14 mouse cellular contexts compared by ENCODE assay signal in the genomic region with DNA sequence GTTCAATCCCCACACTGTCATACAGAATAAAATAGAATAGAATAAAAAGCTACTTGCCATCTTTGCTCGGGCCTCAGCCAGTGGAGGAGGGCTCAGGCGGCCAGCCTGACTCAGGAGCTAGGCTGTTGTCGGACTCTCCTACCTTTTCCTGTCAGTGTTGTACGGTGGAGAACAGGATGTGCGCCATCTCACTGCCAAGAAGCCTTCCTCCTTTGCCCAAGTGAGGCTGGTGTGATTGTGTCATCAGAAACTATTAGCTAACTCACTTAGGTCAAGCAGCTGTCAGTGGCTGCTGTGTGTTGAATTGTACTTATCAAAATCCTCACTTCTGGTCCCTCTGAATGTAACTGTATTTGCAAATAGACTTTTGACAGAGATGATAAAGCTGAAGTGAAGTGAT. TPM values are rescaled to one million over a fixed set of nuclear protein-coding genes. Genes with fewer than 3 reads are reported as not detected.
A peak's percentile ranks its signal among the peaks of the same experiment; 100 is the strongest.
DNase-seq lines count a peak whose midpoint lies in the region; ATAC-seq and TF ChIP-seq lines count a peak whose summit lies in the region.
"Had no signal": no experiment of that assay in that cellular context is flagged by ENCODE, and none has a peak within 500 bp of the region (broad histone marks: within the 10 kb centered on the region; RNA-seq: fewer than 3 reads in every experiment).

No protein-coding gene starts in this region.

- WGBS in heart, postnatal 0 days, result 58% methylated on average over 5 of the region's 5 CpGs
- WGBS in heart, embryonic 10.5 days, result 79% methylated on average over 5 of the region's 5 CpGs
- 66% methylated on average over 5 of the region's 5 CpGs for WGBS in thymus, adult 2 months
- WGBS in heart, embryonic 12.5 days, result 77% methylated on average over 5 of the region's 5 CpGs

- H3K27me3 ChIP-seq in heart, postnatal 0 days (ENCODE audit: control insufficient read depth, insufficient read depth, low read length), result no peaks in the 10 kb centered on the region
- H3K27me3 ChIP-seq in heart, embryonic 10.5 days (ENCODE audit: insufficient read depth, poor library complexity, severe bottlenecking), result 0 out of 2 replicates have a peak, but pooled peaks cover 4% of the 10 kb centered on the region
- H3K27me3 ChIP-seq in megakaryocyte, embryonic 14.5 days (replicated peaks), result peaks cover 7% of the 10 kb centered on the region
- no peaks in the 10 kb centered on the region for H3K27me3 ChIP-seq in thymus, adult 2 months (ENCODE audit: control insufficient read depth, insufficient read depth, low read length)
- 0 out of 2 replicates have a peak, but pooled peaks cover 3% of the 10 kb centered on the region for H3K27me3 ChIP-seq in heart, embryonic 12.5 days (replicated peaks)
- H3K27me3 ChIP-seq: embryonic facial prominence, embryonic 12.5 days; limb, embryonic 13.5 days; midbrain, embryonic 15.5 days had no signal

- DNase-seq in heart, postnatal 0 days (ENCODE audit: low spot score), result peak; percentile 26
- DNase-seq in heart, embryonic 10.5 days (ENCODE audit: low spot score), result no peak
- peak; percentile 20 for DNase-seq in brain, adult 2 months (ENCODE audit: low read depth, low spot score)
- peak; percentile 58 to 73 for DNase-seq in lung, adult 18-20 months
- DNase-seq in thymus, adult 2 months, result no peak
- DNase-seq: heart, postnatal 10 days; kidney, adult 9 months had no signal

- no peaks in the 10 kb centered on the region for H3K9me3 ChIP-seq in heart, postnatal 0 days (replicated peaks; ENCODE audit: control insufficient read depth, low read length)
- no peaks in the 10 kb centered on the region for H3K9me3 ChIP-seq in heart, embryonic 10.5 days
- H3K9me3 ChIP-seq in megakaryocyte, embryonic 14.5 days, result no peaks in the 10 kb centered on the region
- no peaks in the 10 kb centered on the region for H3K9me3 ChIP-seq in heart, embryonic 12.5 days (replicated peaks)
- H3K9me3 ChIP-seq: embryonic facial prominence, embryonic 12.5 days; limb, embryonic 13.5 days; midbrain, embryonic 15.5 days had no signal

- H3K36me3 ChIP-seq in heart, postnatal 0 days (replicated peaks; ENCODE audit: control insufficient read depth, insufficient read depth, low read length), result no peaks in the 10 kb centered on the region
- H3K36me3 ChIP-seq in heart, embryonic 10.5 days, result no peaks in the 10 kb centered on the region
- H3K36me3 ChIP-seq in megakaryocyte, embryonic 14.5 days (replicated peaks; ENCODE audit: low read length), result peaks cover 43% of the 10 kb centered on the region
- peaks cover 10% of the 10 kb centered on the region; the same call in 1 of the 2 replicates for H3K36me3 ChIP-seq in thymus, adult 2 months (ENCODE audit: control insufficient read depth, insufficient read depth, low read length)
- H3K36me3 ChIP-seq in heart, embryonic 12.5 days, result no peaks in the 10 kb centered on the region
- H3K36me3 ChIP-seq: embryonic facial prominence, embryonic 12.5 days; midbrain, embryonic 15.5 days had no signal

- peaks cover 9% of the 10 kb centered on the region for H3K4me1 ChIP-seq in heart, postnatal 0 days (ENCODE audit: control insufficient read depth, insufficient read depth)
- H3K4me1 ChIP-seq in heart, embryonic 10.5 days, result peaks cover 12% of the 10 kb centered on the region
- H3K4me1 ChIP-seq in megakaryocyte, embryonic 14.5 days, result peaks cover 33% of the 10 kb centered on the region
- no peaks in the 10 kb centered on the region for H3K4me1 ChIP-seq in thymus, adult 2 months (replicated peaks; ENCODE audit: control insufficient read depth, insufficient read depth, low read length)
- peaks cover 7% of the 10 kb centered on the region for H3K4me1 ChIP-seq in heart, embryonic 12.5 days (replicated peaks)
- H3K4me1 ChIP-seq: embryonic facial prominence, embryonic 12.5 days had no signal

- no peak for TF ChIP-seq EP300 in heart, postnatal 0 days (IDR thresholded peaks at IDR 0.05; ENCODE audit: low read depth)

- TF ChIP-seq CTCF in heart, postnatal 0 days (IDR thresholded peaks at IDR 0.05; ENCODE audit: low read depth), result no peak
- no peak for TF ChIP-seq CTCF in thymus, adult 2 months (IDR thresholded peaks at IDR 0.05; ENCODE audit: borderline replicate concordance, control insufficient read depth, extremely low read depth, insufficient read depth, low read length, poor library complexity)

- no peak for ATAC-seq in heart, postnatal 0 days (ENCODE audit: insufficient read depth, low read depth)
- no peak for ATAC-seq in heart, embryonic 12.5 days (ENCODE audit: insufficient number of reproducible peaks, low FRiP score)
- ATAC-seq: midbrain, embryonic 15.5 days had no signal

- H3K9ac ChIP-seq in heart, postnatal 0 days (replicated peaks; ENCODE audit: low read depth, low read length), result no peak overlapping the region
- H3K9ac ChIP-seq in heart, embryonic 12.5 days, result no peak overlapping the region
- H3K9ac ChIP-seq: embryonic facial prominence, embryonic 12.5 days; limb, embryonic 13.5 days; midbrain, embryonic 15.5 days had no signal

- no peak overlapping the region for H3K4me2 ChIP-seq in heart, postnatal 0 days (ENCODE audit: low read depth, low read length)
- H3K4me2 ChIP-seq in heart, embryonic 12.5 days, result no peak overlapping the region
- H3K4me2 ChIP-seq: embryonic facial prominence, embryonic 12.5 days; limb, embryonic 13.5 days; midbrain, embryonic 15.5 days had no signal

- no peak overlapping the region for H3K4me3 ChIP-seq in heart, postnatal 0 days (ENCODE audit: low read depth, low read length)
- no peak overlapping the region for H3K4me3 ChIP-seq in heart, embryonic 10.5 days
- peak overlapping the region; percentile 11 for H3K4me3 ChIP-seq in megakaryocyte, embryonic 14.5 days (replicated peaks)
- no peak overlapping the region for H3K4me3 ChIP-seq in thymus, adult 2 months (ENCODE audit: control insufficient read depth, insufficient read depth, low read length)
- H3K4me3 ChIP-seq in heart, embryonic 12.5 days, result no peak overlapping the region
- H3K4me3 ChIP-seq: embryonic facial prominence, embryonic 12.5 days; left cerebral cortex, adult 2 months; limb, embryonic 13.5 days; midbrain, embryonic 15.5 days had no signal

- no peak for TF ChIP-seq POLR2A in thymus, adult 2 months (IDR thresholded peaks at IDR 0.05; ENCODE audit: control insufficient read depth, extremely low read depth, insufficient read depth, low read length, poor library complexity)

- no peak overlapping the region for H3K27ac ChIP-seq in heart, postnatal 0 days (ENCODE audit: low read depth)
- H3K27ac ChIP-seq in heart, embryonic 10.5 days, result no peak overlapping the region
- no peak overlapping the region for H3K27ac ChIP-seq in thymus, adult 2 months (ENCODE audit: control insufficient read depth, insufficient read depth, low read length)
- H3K27ac ChIP-seq in heart, embryonic 12.5 days (ENCODE audit: poor library complexity, severe bottlenecking), result no peak overlapping the region
- H3K27ac ChIP-seq: embryonic facial prominence, embryonic 12.5 days; left cerebral cortex, adult 2 months; limb, embryonic 13.5 days; macrophage; midbrain, embryonic 15.5 days had no signal

RNA-seq across cellular contexts. Expression of gene Dop1b, which starts 10.1 kb away (rescaled TPM):
- 13.0 and 13.2 TPM in 2 replicates for total RNA-seq in heart, postnatal 0 days (2014; rRNA removed; ENCODE audit: low replicate concordance)
- polyA plus RNA-seq in heart, postnatal 0 days (2015; fragmentation: Nextera tagmentation; extraction: Ambion mirVana), result 6.0 and 7.2 TPM in 2 replicates
- 6.3 and 7.4 TPM in 2 replicates for polyA plus RNA-seq in heart, embryonic 10.5 days (2016; fragmentation: Nextera tagmentation; extraction: Ambion mirVana)
- 15.5 and 16.9 TPM in 2 replicates for polyA plus RNA-seq in megakaryocyte, embryonic 14.5 days (2012; ENCODE audit: insufficient read depth, low replicate concordance)
- 59.3 and 60.6 TPM in 2 replicates for polyA plus RNA-seq in thymus, adult 2 months (2012; rRNA removed)
- 6.9 and 9.2 TPM in 2 replicates for polyA plus RNA-seq in heart, embryonic 12.5 days (2016; fragmentation: Nextera tagmentation; extraction: Ambion mirVana)

RNA-seq across cellular contexts. Expression of gene Cbr3, which starts 38.8 kb away (rescaled TPM):
- total RNA-seq in heart, postnatal 0 days (2014; rRNA removed; ENCODE audit: low replicate concordance), result 1.6 TPM in 1 of 2 replicates, not detected in the other
- polyA plus RNA-seq in heart, postnatal 0 days (2015; fragmentation: Nextera tagmentation; extraction: Ambion mirVana), result 1.3 and 1.7 TPM in 2 replicates
- 0.20 and 0.23 TPM in 2 replicates for polyA plus RNA-seq in heart, embryonic 10.5 days (2016; fragmentation: Nextera tagmentation; extraction: Ambion mirVana)
- polyA plus RNA-seq in megakaryocyte, embryonic 14.5 days (2012; ENCODE audit: insufficient read depth, low replicate concordance), result 3.0 TPM in 1 of 2 replicates, not detected in the other
- 6.6 and 8.9 TPM in 2 replicates for polyA plus RNA-seq in thymus, adult 2 months (2012; rRNA removed)
- 0.69 TPM in 1 of 2 replicates, not detected in the other for polyA plus RNA-seq in heart, embryonic 12.5 days (2016; fragmentation: Nextera tagmentation; extraction: Ambion mirVana)

Comparison
In these comparisons a context has a peak if more than half of its experiments do, and no peak if none do; other contexts are left out.
1. DNase-seq: peak in heart, postnatal 0 days (single experiment), brain, adult 2 months (single experiment) and lung, adult 18-20 months (2 of 2); none in heart, embryonic 10.5 days (single experiment) and thymus, adult 2 months (single experiment).